Mouse (Mus musculus): Measurements from ENCODE around the gene Olfr460. TPM values are rescaled to one million over a fixed set of nuclear protein-coding genes. Genes with fewer than 3 reads are reported as not detected.

Olfr460 gene
- total RNA-seq (2014; rRNA removed) (not detected in 2 replicates), polyA plus RNA-seq (2015; fragmentation: Nextera tagmentation; extraction: Ambion mirVana) (not detected in 2 replicates)

- WGBS, result 93% methylated on average over 3 of the region's 3 CpGs
- DNase-seq, result no peak
Observed at GRCm38 (mm10) chr6:40569187-40569586, at the start of gene Olfr460. TSS of gene Olfr460 (plus strand) at chr6:40569487.

GRCm38 (mm10) chr6:40544690-40545089 lies 24.6 kb upstream of the Olfr460 start:
- no peak overlapping the region for H3K27ac ChIP-seq (ENCODE audit: low read depth, low read length)
- H3K4me3 ChIP-seq (ENCODE audit: low read depth, low read length), result no peak overlapping the region
- no peak for TF ChIP-seq CTCF (IDR thresholded peaks at IDR 0.05; ENCODE audit: low read depth)
- no peak overlapping the region for H3K9ac ChIP-seq
- H3K4me2 ChIP-seq (ENCODE audit: low read depth), result no peak overlapping the region
- 79% methylated on average over 10 of the region's 10 CpGs for WGBS
- H3K27me3 ChIP-seq (ENCODE audit: insufficient read depth, low read length), result no peaks in the 10 kb centered on the region
- ATAC-seq (no peak), DNase-seq (no peak)
- no peaks in the 10 kb centered on the region for H3K4me1 ChIP-seq (ENCODE audit: insufficient read depth)
- H3K9me3 ChIP-seq (ENCODE audit: low read length), result no peaks in the 10 kb centered on the region
- H3K36me3 ChIP-seq (ENCODE audit: insufficient read depth), result no peaks in the 10 kb centered on the region

More at GRCm38 (mm10) chr6:40569187-40569586, at the start of gene Olfr460:
- Histone ChIP-seq H3K9me3 (ENCODE audit: low read length) (no peaks in the 10 kb centered on the region), H3K4me2 (ENCODE audit: low read depth) (no peak within 1 kb of the TSS), H3K9ac (no peak within 1 kb of the TSS), H3K4me1 (ENCODE audit: insufficient read depth) (no peaks in the 10 kb centered on the region), H3K27me3 (ENCODE audit: insufficient read depth, low read length) (no peaks in the 10 kb centered on the region), H3K27ac (ENCODE audit: low read depth, low read length) (no peak within 1 kb of the TSS), H3K36me3 (ENCODE audit: insufficient read depth) (no peaks in the 10 kb centered on the region), H3K4me3 (ENCODE audit: low read depth, low read length) (no peak within 1 kb of the TSS)
- TF ChIP-seq CTCF (IDR thresholded peaks at IDR 0.05; ENCODE audit: low read depth), result no peak
- ATAC-seq, result no peak

GRCm38 (mm10) chr6:40554950-40555349 lies 14.3 kb upstream of the Olfr460 start, which contains the start of gene Olfr461:
TSS of gene Olfr461 (minus strand) at chr6:40555050.
- Histone ChIP-seq H3K9me3 (ENCODE audit: low read length) (no peaks in the 10 kb centered on the region), H3K9ac (no peak within 1 kb of the TSS), H3K27ac (ENCODE audit: low read depth, low read length) (no peak within 1 kb of the TSS), H3K4me3 (ENCODE audit: low read depth, low read length) (no peak within 1 kb of the TSS), H3K27me3 (ENCODE audit: insufficient read depth, low read length) (no peaks in the 10 kb centered on the region), H3K4me2 (ENCODE audit: low read depth) (no peak within 1 kb of the TSS), H3K4me1 (ENCODE audit: insufficient read depth) (no peaks in the 10 kb centered on the region), H3K36me3 (ENCODE audit: insufficient read depth) (no peaks in the 10 kb centered on the region)
- ATAC-seq, result no peak
- 86% methylated on average over 2 of the region's 2 CpGs for WGBS
- no peak for TF ChIP-seq CTCF (IDR thresholded peaks at IDR 0.05; ENCODE audit: low read depth)
- no peak for DNase-seq

GRCm38 (mm10) chr6:40573618-40574017 lies 4.3 kb downstream of the Olfr460 start:
- Histone ChIP-seq H3K9me3 (ENCODE audit: low read length) (no peaks in the 10 kb centered on the region), H3K27me3 (ENCODE audit: insufficient read depth, low read length) (no peaks in the 10 kb centered on the region), H3K4me2 (ENCODE audit: low read depth) (no peak overlapping the region), H3K9ac (no peak overlapping the region), H3K4me1 (ENCODE audit: insufficient read depth) (no peaks in the 10 kb centered on the region), H3K36me3 (ENCODE audit: insufficient read depth) (no peaks in the 10 kb centered on the region), H3K27ac (ENCODE audit: low read depth, low read length) (no peak overlapping the region), H3K4me3 (ENCODE audit: low read depth, low read length) (no peak overlapping the region)
- ATAC-seq, result no peak
- no peak for DNase-seq
- TF ChIP-seq CTCF (IDR thresholded peaks at IDR 0.05; ENCODE audit: low read depth), result no peak
- 90% methylated on average over 3 of the region's 3 CpGs for WGBS

- H3K9me3 ChIP-seq (ENCODE audit: low read length), result no peaks in the 10 kb centered on the region
- no peak overlapping the region for H3K27ac ChIP-seq (ENCODE audit: low read depth, low read length)
- ATAC-seq, result no peak
- TF ChIP-seq CTCF (IDR thresholded peaks at IDR 0.05; ENCODE audit: low read depth), result no peak
- no peak overlapping the region for H3K4me2 ChIP-seq (ENCODE audit: low read depth)
- no peaks in the 10 kb centered on the region for H3K36me3 ChIP-seq (ENCODE audit: insufficient read depth)
- H3K4me3 ChIP-seq (ENCODE audit: low read depth, low read length), result no peak overlapping the region
- WGBS, result 87% methylated on average over 1 of the region's 1 CpGs
- no peak for DNase-seq
- no peak overlapping the region for H3K9ac ChIP-seq
- no peaks in the 10 kb centered on the region for H3K4me1 ChIP-seq (ENCODE audit: insufficient read depth)
- no peaks in the 10 kb centered on the region for H3K27me3 ChIP-seq (ENCODE audit: insufficient read depth, low read length)
Observed at GRCm38 (mm10) chr6:40576305-40576704, 7.0 kb downstream of the Olfr460 start.

GRCm38 (mm10) chr6:40584336-40584735 lies 15.0 kb downstream of the Olfr460 start:
- H3K9ac ChIP-seq, result no peak overlapping the region
- no peak overlapping the region for H3K4me2 ChIP-seq (ENCODE audit: low read depth)
- H3K27ac ChIP-seq (ENCODE audit: low read depth, low read length), result no peak overlapping the region
- no peak overlapping the region for H3K4me3 ChIP-seq (ENCODE audit: low read depth, low read length)
- H3K4me1 ChIP-seq (ENCODE audit: insufficient read depth), result no peaks in the 10 kb centered on the region
- no peaks in the 10 kb centered on the region for H3K9me3 ChIP-seq (ENCODE audit: low read length)
- WGBS, result 65% methylated on average over 6 of the region's 6 CpGs
- no peak for DNase-seq
- ATAC-seq, result no peak
- TF ChIP-seq CTCF (IDR thresholded peaks at IDR 0.05; ENCODE audit: low read depth), result no peak
- no peaks in the 10 kb centered on the region for H3K27me3 ChIP-seq (ENCODE audit: insufficient read depth, low read length)
- no peaks in the 10 kb centered on the region for H3K36me3 ChIP-seq (ENCODE audit: insufficient read depth)

GRCm38 (mm10) chr6:40585645-40586044 lies 16.4 kb downstream of the Olfr460 start, which contains the start of gene Clec5a:
TSS of gene Clec5a (minus strand) at chr6:40585821.
- Histone ChIP-seq H3K27ac (ENCODE audit: low read depth, low read length) (no peak within 1 kb of the TSS), H3K4me2 (ENCODE audit: low read depth) (no peak within 1 kb of the TSS), H3K9ac (no peak within 1 kb of the TSS), H3K9me3 (ENCODE audit: low read length) (no peaks in the 10 kb centered on the region), H3K4me1 (ENCODE audit: insufficient read depth) (no peaks in the 10 kb centered on the region), H3K36me3 (ENCODE audit: insufficient read depth) (no peaks in the 10 kb centered on the region), H3K27me3 (ENCODE audit: insufficient read depth, low read length) (no peaks in the 10 kb centered on the region), H3K4me3 (ENCODE audit: low read depth, low read length) (no peak within 1 kb of the TSS)
- TF ChIP-seq CTCF (IDR thresholded peaks at IDR 0.05; ENCODE audit: low read depth), result no peak
- ATAC-seq (peak; percentile 36), DNase-seq (no peak)
- 87% methylated on average over 5 of the region's 5 CpGs for WGBS

Data from forebrain, postnatal 0 days (tissue).